Mouse (Mus musculus) forebrain, embryonic 12.5 days (tissue): ENCODE results near the gene Lrrc8d. TPM values are rescaled to one million over a fixed set of nuclear protein-coding genes. Genes with fewer than 3 reads are reported as not detected.

Source experiments
- ATAC-seq: fragments of 200-750 bp; cut with Nextera tagmentation; 2 replicates; pipeline ENCODE4 v1.8.0; 2017; ENCODE audit warnings: moderate TSS enrichment; ENCODE audit not compliant: low FRiP score
- H3K27ac ChIP-seq: fragments of 300-500 bp; sonication (generic); 2 replicates; pipeline ENCODE4 v1.5.1; 2016; ENCODE audit warnings: mild to moderate bottlenecking
- H3K27me3 ChIP-seq: fragments of 300-500 bp; sonication (generic); 2 replicates; pipeline ENCODE4 v1.6.1; 2016; ENCODE audit warnings: mild to moderate bottlenecking
- H3K36me3 ChIP-seq: fragments of 300-500 bp; sonication (generic); replicated peaks from 2 replicates; pipeline ENCODE4 v1.6.1; 2016; ENCODE audit warnings: mild to moderate bottlenecking
- H3K4me1 ChIP-seq: fragments of 300-500 bp; sonication (generic); 2 replicates; pipeline ENCODE4 v1.6.1; 2016
- H3K4me2 ChIP-seq: fragments of 300-500 bp; sonication (generic); 2 replicates; pipeline ENCODE4 v1.6.1; 2016; ENCODE audit warnings: mild to moderate bottlenecking, moderate library complexity
- H3K4me3 ChIP-seq: fragments of 300-500 bp; sonication (generic); replicated peaks from 2 replicates; pipeline ENCODE4 v1.5.1; 2016; ENCODE audit warnings: mild to moderate bottlenecking
- H3K9ac ChIP-seq: fragments of 300-500 bp; sonication (generic); 2 replicates; pipeline ENCODE4 v1.6.1; 2016; ENCODE audit warnings: mild to moderate bottlenecking
- H3K9me3 ChIP-seq: fragments of 300-500 bp; sonication (generic); 2 replicates; pipeline ENCODE4 v1.6.1; 2016
- whole genome bisulfite sequencing: fragments of 180-500 bp; shearing (Covaris S2); methylation state at CpG from one replicate; pipeline ENCODE4 v1.1.7; 2016; 5-methylcytosine and 5-hydroxymethylcytosine counted together
- polyA plus RNA-seq: library from polyadenylated mRNA; unstranded; fragments of >200 nt; fragmentation: Nextera tagmentation; extraction: Ambion mirVana; gene quantifications from 2 replicates; pipeline ENCODE4 v1.2.1, GENCODE M21; 2016

The Lrrc8d gene
- polyA plus RNA-seq = 32.7 and 36.6 TPM in 2 replicates

DNA sequence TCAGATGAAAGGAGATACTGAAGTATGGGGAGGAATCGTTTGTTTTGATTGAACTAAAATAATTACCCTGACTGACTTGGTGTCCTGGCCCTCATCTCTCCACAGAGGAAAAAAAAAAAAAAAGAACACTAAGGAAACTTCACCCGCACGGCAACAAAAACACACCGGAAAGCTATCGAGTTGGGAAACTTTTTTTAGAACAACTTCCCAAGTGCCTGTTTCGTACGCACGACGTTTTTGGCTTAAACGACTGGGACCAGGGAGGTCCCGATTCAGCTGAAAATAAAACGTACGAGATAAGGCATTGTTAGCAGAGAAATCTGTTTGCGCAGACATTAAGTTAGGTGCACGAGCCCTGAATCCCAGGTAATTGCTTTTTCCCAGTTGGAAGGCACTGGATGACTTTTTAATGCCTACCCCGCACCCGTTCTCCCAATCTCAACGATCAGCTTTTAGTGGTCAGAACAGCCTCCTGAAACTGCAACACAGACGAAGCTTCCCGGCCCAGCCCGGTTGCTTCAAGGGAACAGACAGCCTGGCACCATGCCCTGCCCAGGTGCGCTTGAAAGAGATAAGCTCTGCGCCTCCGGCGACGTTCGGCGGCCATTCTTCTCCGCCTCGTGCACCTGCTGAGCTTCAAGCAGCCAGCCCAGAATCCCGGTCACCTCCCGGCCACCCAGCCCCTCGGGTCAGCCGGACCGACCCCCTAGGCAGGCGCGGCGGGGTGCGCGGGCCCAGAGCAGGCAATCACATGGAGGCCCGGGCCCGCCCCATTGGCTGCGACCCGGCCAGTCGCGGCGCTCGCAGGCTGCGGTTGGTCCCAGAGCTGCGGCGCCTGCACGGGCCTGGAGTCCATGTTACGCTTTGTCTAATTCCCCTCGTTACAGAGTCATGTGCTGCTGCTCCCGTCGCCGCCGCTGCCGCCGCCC lies at the start of gene Lrrc8d:
Gene Lrrc8d, plus strand, starts transcription at position 829 of the 929 bp plus-strand sequence.
- H3K27ac ChIP-seq = peak within 1 kb of the TSS; percentile 97
- peaks cover 43% of the 10 kb centered on the region for H3K4me1 ChIP-seq
- H3K27me3 ChIP-seq = no peaks in the 10 kb centered on the region
- H3K4me3 ChIP-seq = peak within 1 kb of the TSS; percentile 94
- no peaks in the 10 kb centered on the region for H3K36me3 ChIP-seq
- H3K4me2 ChIP-seq = peak within 1 kb of the TSS; percentile 85
- H3K9me3 ChIP-seq = no peaks in the 10 kb centered on the region
- peak; percentile 97 for ATAC-seq
- WGBS = 2% methylated on average over 60 of the region's 60 CpGs
- peak within 1 kb of the TSS; percentile 100 for H3K9ac ChIP-seq

DNA sequence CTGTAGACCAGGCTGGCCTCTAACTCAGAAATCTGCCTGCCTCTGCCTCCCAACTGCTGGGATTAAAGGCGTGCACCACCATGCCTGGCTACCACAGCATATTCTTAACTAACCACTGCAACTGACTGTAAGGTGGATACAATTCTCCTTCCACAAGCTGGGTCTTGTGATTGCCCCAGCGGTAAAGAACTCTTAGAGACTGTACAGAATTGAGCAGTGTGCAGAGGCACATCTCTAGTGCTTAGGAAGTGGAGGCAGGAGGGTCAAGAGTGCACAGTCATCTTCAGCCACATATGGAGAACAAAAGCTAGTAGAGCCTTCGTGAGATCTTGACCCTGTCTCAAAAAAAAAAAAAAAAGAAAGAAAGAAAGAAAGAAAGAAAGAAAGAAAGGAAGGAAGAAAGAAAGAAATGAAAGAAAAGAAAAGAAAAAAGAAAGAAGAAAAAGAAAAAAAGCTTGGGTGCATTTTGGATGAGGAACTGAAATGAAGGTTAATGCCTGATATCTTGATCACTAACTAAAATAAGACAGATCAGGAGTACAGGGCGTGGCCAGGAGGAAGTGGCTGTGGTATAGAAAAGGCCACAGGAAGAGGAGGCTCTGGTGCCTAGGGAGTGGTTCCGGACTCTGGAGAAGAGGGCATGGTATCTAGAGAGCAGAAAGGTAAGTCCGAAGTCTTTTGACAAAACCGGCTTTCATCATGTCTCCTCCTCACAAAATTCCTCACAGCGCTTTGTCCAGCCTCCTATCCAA lies 48.9 kb upstream of the Lrrc8d start:
- no peak overlapping the region for H3K9ac ChIP-seq
- H3K9me3 ChIP-seq = no peaks in the 10 kb centered on the region
- no peak overlapping the region for H3K27ac ChIP-seq
- H3K4me3 ChIP-seq = no peak overlapping the region
- no peaks in the 10 kb centered on the region for H3K36me3 ChIP-seq
- peaks cover 3% of the 10 kb centered on the region for H3K27me3 ChIP-seq
- peaks cover 17% of the 10 kb centered on the region for H3K4me1 ChIP-seq
- WGBS = 90% methylated on average over 8 of the region's 8 CpGs
- ATAC-seq = no peak
- H3K4me2 ChIP-seq = no peak overlapping the region

GRCm38 (mm10) chr5:105651561-105651991 lies 48.2 kb upstream of the Lrrc8d start:
- Histone ChIP-seq H3K4me2 (no peak overlapping the region), H3K9me3 (no peaks in the 10 kb centered on the region), H3K4me3 (no peak overlapping the region), H3K27me3 (peaks cover 3% of the 10 kb centered on the region), H3K36me3 (no peaks in the 10 kb centered on the region), H3K9ac (no peak overlapping the region), H3K4me1 (peaks cover 17% of the 10 kb centered on the region), H3K27ac (no peak overlapping the region)
- 83% methylated on average over 11 of the region's 11 CpGs for WGBS
- no peak for ATAC-seq

GRCm38 (mm10) chr5:105654237-105655063 lies 45.3 kb upstream of the Lrrc8d start:
- Histone ChIP-seq H3K9ac (no peak overlapping the region), H3K36me3 (no peaks in the 10 kb centered on the region), H3K4me1 (peaks cover 11% of the 10 kb centered on the region), H3K4me3 (no peak overlapping the region), H3K27me3 (peaks cover 3% of the 10 kb centered on the region; the same call in 1 of the 2 replicates), H3K27ac (no peak overlapping the region), H3K4me2 (no peak overlapping the region), H3K9me3 (no peaks in the 10 kb centered on the region)
- peak; percentile 76 for ATAC-seq
- WGBS = 28% methylated on average over 15 of the region's 15 CpGs

- Histone ChIP-seq H3K27ac (no peak overlapping the region), H3K4me3 (no peak overlapping the region), H3K9me3 (no peaks in the 10 kb centered on the region), H3K9ac (no peak overlapping the region), H3K36me3 (no peaks in the 10 kb centered on the region), H3K27me3 (peaks cover 3% of the 10 kb centered on the region; the same call in 1 of the 2 replicates), H3K4me1 (peaks cover 11% of the 10 kb centered on the region), H3K4me2 (no peak overlapping the region)
- ATAC-seq = peak; percentile 72; the same call in 1 of the 2 replicates
- 72% methylated on average over 12 of the region's 12 CpGs for WGBS
Measured at GRCm38 (mm10) chr5:105655100-105655734, 44.6 kb upstream of the Lrrc8d start.

- Histone ChIP-seq H3K27me3 (no peaks in the 10 kb centered on the region), H3K27ac (no peak overlapping the region), H3K9ac (no peak overlapping the region), H3K9me3 (no peaks in the 10 kb centered on the region), H3K4me1 (no peaks in the 10 kb centered on the region), H3K36me3 (no peaks in the 10 kb centered on the region), H3K4me3 (no peak overlapping the region), H3K4me2 (no peak overlapping the region)
- no peak for ATAC-seq
- WGBS = 89% methylated on average over 5 of the region's 5 CpGs
Measured at GRCm38 (mm10) chr5:105661894-105662293, 37.9 kb upstream of the Lrrc8d start.

GRCm38 (mm10) chr5:105666930-105667329 lies 32.8 kb upstream of the Lrrc8d start:
- 94% methylated on average over 5 of the region's 5 CpGs for WGBS

GRCm38 (mm10) chr5:105667411-105667810 lies 32.4 kb upstream of the Lrrc8d start:
- H3K4me3 ChIP-seq = no peak overlapping the region
- H3K4me2 ChIP-seq = no peak overlapping the region
- no peaks in the 10 kb centered on the region for H3K4me1 ChIP-seq
- no peak overlapping the region for H3K9ac ChIP-seq
- no peaks in the 10 kb centered on the region for H3K36me3 ChIP-seq
- no peak overlapping the region for H3K27ac ChIP-seq
- H3K9me3 ChIP-seq = no peaks in the 10 kb centered on the region
- no peaks in the 10 kb centered on the region for H3K27me3 ChIP-seq
- ATAC-seq = no peak
- WGBS = 91% methylated on average over 6 of the region's 6 CpGs

More at GRCm38 (mm10) chr5:105666930-105667329, 32.8 kb upstream of the Lrrc8d start:
- ATAC-seq = no peak
- Histone ChIP-seq H3K9ac (no peak overlapping the region), H3K4me3 (no peak overlapping the region), H3K4me2 (no peak overlapping the region), H3K27me3 (no peaks in the 10 kb centered on the region), H3K36me3 (no peaks in the 10 kb centered on the region), H3K9me3 (no peaks in the 10 kb centered on the region), H3K4me1 (no peaks in the 10 kb centered on the region), H3K27ac (no peak overlapping the region)

DNA sequence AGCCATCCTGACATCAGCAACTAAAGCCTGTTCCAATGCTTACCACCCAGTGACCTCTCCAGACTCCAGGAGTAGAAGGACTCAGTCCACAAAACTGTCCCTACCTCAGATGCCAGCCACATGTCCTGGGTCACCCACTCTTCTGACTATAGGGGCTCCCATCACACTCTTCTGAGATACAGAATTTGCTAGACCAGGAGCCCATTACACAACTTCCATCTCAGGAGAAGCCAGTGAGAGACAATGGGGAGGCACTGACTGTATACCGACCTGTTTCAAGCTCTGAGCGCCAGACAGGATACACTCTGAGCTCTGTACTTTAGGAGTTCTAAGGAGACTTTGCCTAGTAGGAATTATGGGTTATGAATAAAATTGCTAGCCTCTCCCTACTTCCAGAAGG lies 30.7 kb upstream of the Lrrc8d start:
- Histone ChIP-seq H3K4me3 (no peak overlapping the region), H3K4me1 (no peaks in the 10 kb centered on the region), H3K36me3 (no peaks in the 10 kb centered on the region), H3K9me3 (no peaks in the 10 kb centered on the region), H3K9ac (no peak overlapping the region), H3K4me2 (no peak overlapping the region), H3K27ac (no peak overlapping the region), H3K27me3 (no peaks in the 10 kb centered on the region)
- WGBS = 86% methylated on average over 2 of the region's 2 CpGs
- ATAC-seq = no peak

- no peak overlapping the region for H3K4me3 ChIP-seq
- H3K9me3 ChIP-seq = no peaks in the 10 kb centered on the region
- ATAC-seq = no peak
- no peak overlapping the region for H3K4me2 ChIP-seq
- WGBS = 77% methylated on average over 10 of the region's 10 CpGs
- no peak overlapping the region for H3K9ac ChIP-seq
- no peak overlapping the region for H3K27ac ChIP-seq
- H3K36me3 ChIP-seq = no peaks in the 10 kb centered on the region
- no peaks in the 10 kb centered on the region for H3K4me1 ChIP-seq
- no peaks in the 10 kb centered on the region for H3K27me3 ChIP-seq
Measured at GRCm38 (mm10) chr5:105669508-105670353, 30.0 kb upstream of the Lrrc8d start.

GRCm38 (mm10) chr5:105672332-105672731 lies 27.4 kb upstream of the Lrrc8d start:
- no peaks in the 10 kb centered on the region for H3K9me3 ChIP-seq
- no peak for ATAC-seq
- no peak overlapping the region for H3K4me3 ChIP-seq
- H3K27ac ChIP-seq = no peak overlapping the region
- no peaks in the 10 kb centered on the region for H3K27me3 ChIP-seq
- WGBS = 58% methylated on average over 4 of the region's 4 CpGs
- H3K9ac ChIP-seq = no peak overlapping the region
- no peak overlapping the region for H3K4me2 ChIP-seq
- no peaks in the 10 kb centered on the region for H3K36me3 ChIP-seq
- H3K4me1 ChIP-seq = no peaks in the 10 kb centered on the region
